Mouse (Mus musculus) midbrain, embryonic 10.5 days (tissue): Measurements from ENCODE around the gene Kcnj10. TPM values are rescaled to one million over a fixed set of nuclear protein-coding genes. Genes with fewer than 3 reads are reported as not detected.

ENCODE experiments used
- DNase-seq: peaks from one replicate; pipeline ENCODE4 v3.0.0-alpha.2; 2017; ENCODE audit warnings: low spot score
- H3K27ac ChIP-seq: fragments of 300-500 bp; sonication (generic); replicated peaks from 2 replicates; pipeline ENCODE4 v1.5.1; 2016; ENCODE audit warnings: mild to moderate bottlenecking
- H3K27me3 ChIP-seq: fragments of 300-500 bp; sonication (generic); 2 replicates; pipeline ENCODE4 v1.6.1; 2016; ENCODE audit warnings: low read depth, mild to moderate bottlenecking; ENCODE audit not compliant: poor library complexity, severe bottlenecking
- H3K36me3 ChIP-seq: fragments of 300-500 bp; sonication (generic); 2 replicates; pipeline ENCODE4 v1.6.1; 2016; ENCODE audit warnings: mild to moderate bottlenecking, moderate library complexity
- H3K4me1 ChIP-seq: fragments of 300-500 bp; sonication (generic); 2 replicates; pipeline ENCODE4 v1.6.1; 2016
- H3K4me3 ChIP-seq: fragments of 300-500 bp; sonication (generic); 2 replicates; pipeline ENCODE4 v1.5.1; 2016; ENCODE audit warnings: mild to moderate bottlenecking, moderate library complexity
- H3K9me3 ChIP-seq: fragments of 300-500 bp; sonication (generic); replicated peaks from 2 replicates; pipeline ENCODE4 v1.6.1; 2016; ENCODE audit warnings: mild to moderate bottlenecking
- WGBS: fragments of 180-500 bp; shearing (Covaris S2); methylation state at CpG from one replicate; pipeline ENCODE4 v1.1.7; 2016; 5-methylcytosine and 5-hydroxymethylcytosine counted together
- polyA plus RNA-seq: library from polyadenylated mRNA; unstranded; fragments of >200 nt; fragmentation: Nextera tagmentation; extraction: Ambion mirVana; gene quantifications from 2 replicates; pipeline ENCODE4 v1.2.1, GENCODE M21; 2016

Gene Kcnj10
- polyA plus RNA-seq, 1 experiment from 2014 or later: 0.46 TPM

DNA sequence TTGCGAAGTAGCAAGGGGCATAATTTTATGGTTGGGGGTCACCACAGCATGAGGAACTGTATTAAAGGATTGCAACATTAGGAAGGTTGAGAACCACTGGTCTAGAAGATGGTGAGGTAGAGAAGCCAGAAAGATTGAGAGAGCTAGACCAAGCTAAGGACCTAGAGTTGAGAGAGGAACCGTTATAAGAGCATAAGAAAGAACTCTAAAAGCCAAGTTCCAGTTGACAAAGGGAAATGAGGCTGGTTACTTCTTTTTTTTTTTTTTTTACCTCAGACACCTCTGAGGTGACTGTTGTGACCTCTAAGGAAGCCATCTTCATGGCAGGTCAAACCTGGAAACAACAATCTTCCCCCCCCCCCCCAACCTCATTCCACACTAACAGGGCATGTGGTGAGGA is 35.9 kb upstream of the Kcnj10 start:
- Histone ChIP-seq H3K4me1 (peaks cover 57% of the 10 kb centered on the region), H3K27me3 (peaks cover 25% of the 10 kb centered on the region)
- WGBS: 92% methylated on average over 2 of the region's 2 CpGs

DNA sequence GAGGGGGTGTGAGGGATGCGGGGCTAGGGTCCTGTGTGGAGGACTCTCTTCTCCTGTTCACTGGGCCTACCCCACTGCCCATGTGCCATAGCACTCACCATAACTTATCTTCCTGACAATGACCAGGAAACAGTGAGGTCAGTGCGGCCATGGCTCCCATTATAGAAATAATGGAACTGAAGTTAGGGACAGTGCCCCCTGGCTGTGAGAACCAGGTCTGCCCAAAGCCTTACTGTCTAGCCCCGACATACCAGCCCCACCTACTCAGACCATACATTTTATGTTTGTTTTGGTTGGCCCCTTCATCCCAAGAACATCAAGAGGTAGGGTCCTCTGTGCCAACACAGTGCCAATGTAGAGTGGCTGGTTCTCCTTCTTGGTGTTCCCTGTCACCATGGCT is 35.4 kb upstream of the Kcnj10 start:
- no peak overlapping the region for H3K4me3 ChIP-seq
- 78% methylated on average over 3 of the region's 3 CpGs for WGBS
- H3K27me3 ChIP-seq: peaks cover 27% of the 10 kb centered on the region
- no peaks in the 10 kb centered on the region for H3K9me3 ChIP-seq
- DNase-seq: no peak
- no peak overlapping the region for H3K27ac ChIP-seq
- H3K36me3 ChIP-seq: no peaks in the 10 kb centered on the region
- peaks cover 61% of the 10 kb centered on the region for H3K4me1 ChIP-seq

More for the DNA sequence above, 35.9 kb upstream of the Kcnj10 start:
- Histone ChIP-seq H3K9me3 (no peaks in the 10 kb centered on the region), H3K4me3 (no peak overlapping the region), H3K27ac (no peak overlapping the region), H3K36me3 (no peaks in the 10 kb centered on the region)
- no peak for DNase-seq

DNA sequence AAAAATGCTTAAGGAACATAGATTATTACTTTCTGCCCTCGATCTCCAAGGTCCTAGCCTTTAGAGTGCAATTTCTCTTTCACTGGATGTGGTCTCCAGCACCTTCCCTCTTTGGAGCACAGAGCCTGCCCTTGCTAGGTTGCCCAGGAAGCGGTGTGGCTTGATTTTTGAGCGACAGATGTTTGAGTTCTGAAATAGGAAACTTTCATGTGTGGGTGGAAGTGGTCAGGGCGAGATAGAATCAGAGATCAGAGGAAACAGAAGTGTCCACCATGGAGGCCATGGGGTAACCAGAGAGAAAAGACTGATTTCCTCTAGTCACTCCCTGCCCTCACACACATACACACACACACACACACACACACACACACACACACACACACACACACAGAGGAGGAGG is 34.8 kb upstream of the Kcnj10 start:
- WGBS: 82% methylated on average over 4 of the region's 4 CpGs
- no peak for DNase-seq
- H3K27ac ChIP-seq: no peak overlapping the region
- H3K9me3 ChIP-seq: no peaks in the 10 kb centered on the region
- H3K4me1 ChIP-seq: peaks cover 59% of the 10 kb centered on the region
- peaks cover 27% of the 10 kb centered on the region for H3K27me3 ChIP-seq
- no peak overlapping the region for H3K4me3 ChIP-seq
- H3K36me3 ChIP-seq: no peaks in the 10 kb centered on the region

DNA sequence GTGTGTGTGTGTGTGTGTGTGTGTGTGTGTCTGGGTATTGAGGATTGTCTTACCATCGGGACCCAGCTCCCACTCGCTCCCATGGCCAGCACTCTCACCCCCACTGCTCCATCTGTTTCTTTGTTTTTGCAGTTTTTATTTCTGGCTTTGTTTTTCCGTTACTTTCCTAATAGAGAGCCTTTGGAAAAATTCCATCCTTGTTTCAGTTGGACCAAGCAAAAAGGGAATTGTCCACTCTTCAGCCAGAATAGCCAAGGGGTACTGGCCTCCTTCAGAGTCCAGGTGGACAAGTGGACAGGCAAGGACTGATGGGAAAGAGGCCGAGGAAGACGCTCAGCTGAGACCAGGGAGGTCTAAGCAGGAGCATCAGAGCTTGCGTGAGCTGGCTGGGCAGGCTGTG is 34.1 kb upstream of the Kcnj10 start:
- Histone ChIP-seq H3K27ac (peak overlapping the region; percentile 38), H3K4me1 (peaks cover 59% of the 10 kb centered on the region)
- WGBS: 87% methylated on average over 6 of the region's 6 CpGs

DNA sequence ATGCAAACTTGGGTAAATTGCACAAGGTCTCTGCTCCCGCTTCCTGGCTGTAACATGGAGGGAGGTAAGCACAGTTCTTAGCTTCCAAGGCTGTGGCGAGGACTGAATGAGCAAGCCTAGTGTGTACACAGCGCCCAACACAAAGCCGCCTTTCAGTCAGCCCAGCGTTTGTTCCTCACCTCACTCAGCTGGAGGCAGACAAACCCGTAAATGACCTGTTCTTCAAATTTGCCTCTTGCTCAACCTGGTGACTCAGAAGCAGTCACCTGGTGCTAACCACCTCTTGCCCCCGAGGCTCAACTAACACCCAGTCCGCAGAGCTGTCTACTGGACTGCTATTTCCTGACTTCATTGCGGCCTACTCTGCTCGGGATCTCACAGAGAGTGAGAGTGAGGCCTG is 33.1 kb upstream of the Kcnj10 start:
- no peaks in the 10 kb centered on the region for H3K9me3 ChIP-seq
- peak overlapping the region; percentile 71 for H3K27ac ChIP-seq
- no peak overlapping the region for H3K4me3 ChIP-seq
- H3K36me3 ChIP-seq: no peaks in the 10 kb centered on the region
- H3K4me1 ChIP-seq: peaks cover 58% of the 10 kb centered on the region
- H3K27me3 ChIP-seq: peaks cover 18% of the 10 kb centered on the region
- no peak for DNase-seq
- WGBS: 61% methylated on average over 10 of the region's 10 CpGs

More for the DNA sequence above, 34.1 kb upstream of the Kcnj10 start:
- Histone ChIP-seq H3K9me3 (no peaks in the 10 kb centered on the region), H3K27me3 (peaks cover 23% of the 10 kb centered on the region), H3K36me3 (no peaks in the 10 kb centered on the region), H3K4me3 (no peak overlapping the region)
- DNase-seq: no peak

DNA sequence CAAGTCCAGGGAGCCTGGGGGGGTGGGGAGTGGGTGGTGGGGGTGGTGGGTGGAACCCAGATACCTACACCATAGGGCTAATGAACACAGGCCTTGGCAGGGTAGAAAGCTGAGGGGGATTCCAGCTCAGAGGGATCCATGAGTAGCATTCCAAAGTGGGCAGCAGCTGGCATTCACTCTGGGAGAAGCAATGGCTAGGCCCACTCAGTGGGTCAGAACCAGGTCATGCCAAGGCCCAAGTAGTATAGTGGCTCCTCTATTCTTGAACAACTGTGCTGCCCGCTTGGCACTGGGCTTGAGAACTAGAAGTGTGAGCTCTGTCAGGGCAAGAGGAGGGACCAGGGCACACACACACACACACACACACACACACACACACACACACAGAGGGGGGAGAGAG is 32.6 kb upstream of the Kcnj10 start:
- H3K36me3 ChIP-seq: no peaks in the 10 kb centered on the region
- peak overlapping the region; percentile 71 for H3K27ac ChIP-seq
- no peak overlapping the region for H3K4me3 ChIP-seq
- no peaks in the 10 kb centered on the region for H3K9me3 ChIP-seq
- peaks cover 58% of the 10 kb centered on the region for H3K4me1 ChIP-seq
- no peak for DNase-seq
- peaks cover 23% of the 10 kb centered on the region for H3K27me3 ChIP-seq
- 100% methylated on average over 1 of the region's 1 CpGs for WGBS

DNA sequence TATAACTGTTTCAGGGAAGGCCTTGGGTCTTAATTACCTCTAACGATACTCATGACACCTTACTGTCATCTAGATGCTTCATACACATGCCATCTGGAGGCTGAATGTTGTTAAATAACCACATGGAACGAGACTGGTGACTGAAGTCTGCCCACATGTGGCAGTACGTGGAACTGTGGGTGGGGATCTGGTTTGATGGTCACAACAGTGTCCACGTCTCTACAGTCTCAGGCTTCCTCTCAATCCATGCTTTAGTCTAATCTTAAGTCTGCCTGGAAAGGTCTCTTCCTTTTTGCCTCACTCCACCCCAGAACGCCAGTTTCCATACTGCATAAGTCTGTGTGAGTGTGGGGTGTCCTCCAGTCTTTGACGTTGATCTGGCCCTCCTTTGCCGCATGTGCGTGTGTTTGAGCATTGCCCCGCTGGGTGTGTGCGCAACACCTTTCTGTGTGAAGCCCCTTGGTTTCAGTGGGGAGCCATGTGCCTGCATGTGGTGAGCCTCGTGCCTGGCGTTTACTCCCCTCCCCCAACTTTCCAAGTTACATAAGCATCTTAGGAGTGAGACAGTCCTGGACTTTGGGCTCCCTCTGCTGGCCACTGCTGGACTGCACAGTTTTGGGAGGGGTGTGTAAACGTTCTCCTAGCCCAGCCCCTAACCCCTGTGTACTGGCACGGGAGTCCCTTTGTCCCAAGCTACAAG is 31.2 kb upstream of the Kcnj10 start:
- Histone ChIP-seq H3K27ac (peak overlapping the region; percentile 92), H3K36me3 (no peaks in the 10 kb centered on the region), H3K27me3 (peaks cover 32% of the 10 kb centered on the region), H3K4me1 (peaks cover 63% of the 10 kb centered on the region), H3K9me3 (no peaks in the 10 kb centered on the region), H3K4me3 (peak overlapping the region; percentile 44)
- WGBS: 6% methylated on average over 14 of the region's 14 CpGs
- peak; percentile 94 for DNase-seq

DNA sequence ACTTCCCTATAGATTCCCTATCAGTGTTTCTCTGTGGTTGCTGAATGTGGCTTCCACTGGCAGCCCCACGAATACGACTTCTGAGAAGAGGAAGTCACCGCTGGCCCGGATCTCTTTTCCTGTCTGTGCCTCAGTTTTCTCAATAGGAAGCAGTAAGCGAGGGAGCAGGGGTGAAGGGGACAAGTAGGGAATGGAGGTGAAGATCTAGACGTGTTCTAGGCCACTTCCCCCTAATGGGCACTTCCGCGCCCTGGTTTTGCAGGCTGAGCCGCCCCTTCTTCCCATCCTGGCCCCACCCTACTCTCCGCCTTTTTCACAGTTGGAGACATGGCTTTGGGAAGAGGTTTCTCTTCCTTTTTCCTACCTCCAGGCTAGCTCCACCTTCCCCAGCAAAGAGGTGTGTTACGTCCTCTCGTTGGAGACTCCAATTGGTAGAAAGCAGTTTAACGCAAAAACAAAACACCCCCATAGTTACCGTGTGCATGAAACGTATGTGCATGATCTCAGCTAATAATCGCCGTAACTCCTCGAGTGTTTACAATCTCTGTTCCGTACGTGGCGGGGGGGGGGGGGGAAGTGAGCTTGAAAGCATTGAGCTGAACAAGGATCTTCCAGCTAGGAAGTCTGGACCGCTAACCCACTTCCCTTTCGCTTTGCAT is 29.6 kb upstream of the Kcnj10 start:
- Histone ChIP-seq H3K36me3 (peaks cover 6% of the 10 kb centered on the region), H3K27ac (peak overlapping the region; percentile 91), H3K4me3 (peak overlapping the region; percentile 84), H3K9me3 (no peaks in the 10 kb centered on the region), H3K27me3 (peaks cover 35% of the 10 kb centered on the region), H3K4me1 (peaks cover 70% of the 10 kb centered on the region)
- 5% methylated on average over 23 of the region's 23 CpGs for WGBS
- DNase-seq: no peak

DNA sequence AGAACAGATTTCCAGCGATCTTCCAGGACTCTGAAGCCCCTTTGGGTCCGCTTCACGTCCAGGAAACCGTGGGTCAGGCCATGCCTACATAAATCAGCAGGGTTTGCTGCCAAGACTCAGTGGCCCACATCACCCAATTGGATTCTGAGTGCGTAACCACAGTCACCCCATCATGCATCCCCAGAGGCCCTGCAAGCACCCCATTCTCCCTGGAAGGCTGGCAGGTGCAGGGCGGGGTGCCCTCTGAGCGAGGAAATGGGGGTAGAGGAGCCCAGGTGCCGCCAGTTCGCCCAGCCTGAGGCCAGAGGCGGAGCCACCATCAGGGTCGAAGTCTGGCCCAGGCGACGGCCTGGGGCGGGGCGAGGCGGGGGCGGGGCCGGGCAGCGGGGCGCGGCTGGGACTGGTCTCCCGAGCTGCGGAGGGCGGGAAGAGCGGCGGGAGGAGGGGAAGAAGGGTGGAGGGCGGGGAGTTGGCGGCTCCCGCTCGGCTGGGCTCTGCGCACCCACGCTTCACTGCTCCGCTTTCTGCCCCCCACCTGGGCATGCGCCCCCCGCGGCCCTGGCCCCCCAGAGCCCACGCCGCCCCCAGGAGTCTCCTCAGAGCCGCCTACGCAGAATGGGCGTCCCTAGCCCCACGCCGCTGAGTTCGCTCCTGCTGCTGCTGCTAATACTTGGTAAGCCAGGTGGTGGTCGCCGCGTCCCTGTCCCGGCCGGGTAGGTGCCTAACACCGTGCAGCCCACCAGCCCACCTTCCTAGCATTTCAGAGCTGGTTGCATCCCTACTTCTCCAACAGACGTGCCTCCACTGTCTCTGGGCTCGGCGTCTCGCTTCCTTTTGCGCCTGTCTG is 28.9 kb upstream of the Kcnj10 start:
- H3K4me3 ChIP-seq: peak overlapping the region; percentile 84
- H3K27me3 ChIP-seq: peaks cover 39% of the 10 kb centered on the region
- peaks cover 12% of the 10 kb centered on the region for H3K36me3 ChIP-seq
- H3K27ac ChIP-seq: peak overlapping the region; percentile 91
- DNase-seq: peak; percentile 91
- under 1% methylated on average over 41 of the region's 55 CpGs for WGBS
- H3K9me3 ChIP-seq: no peaks in the 10 kb centered on the region
- H3K4me1 ChIP-seq: peaks cover 72% of the 10 kb centered on the region

DNA sequence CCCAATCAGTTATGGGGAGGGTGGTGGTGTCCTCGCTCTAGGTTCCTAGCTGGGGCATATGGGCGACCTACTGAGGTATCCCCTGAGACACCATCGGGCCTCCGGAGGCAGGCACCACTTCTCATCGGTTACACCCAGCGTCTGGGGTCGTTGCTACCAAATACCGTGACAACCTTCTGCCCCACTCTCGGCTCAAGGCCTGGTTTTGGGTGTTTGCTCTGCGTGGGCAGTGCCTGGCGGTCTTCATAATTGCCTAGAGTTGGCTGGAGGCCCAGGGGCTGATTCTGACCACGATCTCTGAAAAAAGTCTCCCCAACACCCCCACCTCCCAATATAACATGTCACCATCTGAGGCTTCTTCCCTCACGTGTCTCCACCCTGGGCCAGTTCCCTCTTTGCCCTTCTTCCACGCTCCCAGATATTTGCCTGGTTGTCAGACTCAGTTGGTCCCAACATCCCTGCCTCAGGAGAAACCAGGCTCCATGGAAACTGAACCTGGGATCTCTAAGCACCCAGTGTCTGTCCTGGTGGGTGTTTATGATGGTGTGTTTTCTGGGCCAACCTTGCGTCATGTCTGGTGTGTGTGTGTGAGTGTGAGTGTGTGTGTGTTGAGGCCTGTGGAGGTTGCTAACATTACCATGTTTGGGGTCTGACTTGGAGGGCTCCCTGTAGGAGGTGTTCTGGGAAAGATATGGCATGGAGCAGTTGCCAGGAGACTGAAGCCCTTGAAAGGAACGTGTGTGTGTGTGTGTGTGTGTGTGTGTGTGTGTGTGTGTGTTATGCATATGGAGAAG is 28.0 kb upstream of the Kcnj10 start:
- Histone ChIP-seq H3K9me3 (no peaks in the 10 kb centered on the region), H3K27me3 (peaks cover 47% of the 10 kb centered on the region), H3K4me3 (peak overlapping the region; percentile 84), H3K36me3 (peaks cover 21% of the 10 kb centered on the region), H3K4me1 (peaks cover 76% of the 10 kb centered on the region), H3K27ac (peak overlapping the region; percentile 91)
- WGBS: 20% methylated on average over 16 of the region's 16 CpGs
- DNase-seq: no peak

DNA sequence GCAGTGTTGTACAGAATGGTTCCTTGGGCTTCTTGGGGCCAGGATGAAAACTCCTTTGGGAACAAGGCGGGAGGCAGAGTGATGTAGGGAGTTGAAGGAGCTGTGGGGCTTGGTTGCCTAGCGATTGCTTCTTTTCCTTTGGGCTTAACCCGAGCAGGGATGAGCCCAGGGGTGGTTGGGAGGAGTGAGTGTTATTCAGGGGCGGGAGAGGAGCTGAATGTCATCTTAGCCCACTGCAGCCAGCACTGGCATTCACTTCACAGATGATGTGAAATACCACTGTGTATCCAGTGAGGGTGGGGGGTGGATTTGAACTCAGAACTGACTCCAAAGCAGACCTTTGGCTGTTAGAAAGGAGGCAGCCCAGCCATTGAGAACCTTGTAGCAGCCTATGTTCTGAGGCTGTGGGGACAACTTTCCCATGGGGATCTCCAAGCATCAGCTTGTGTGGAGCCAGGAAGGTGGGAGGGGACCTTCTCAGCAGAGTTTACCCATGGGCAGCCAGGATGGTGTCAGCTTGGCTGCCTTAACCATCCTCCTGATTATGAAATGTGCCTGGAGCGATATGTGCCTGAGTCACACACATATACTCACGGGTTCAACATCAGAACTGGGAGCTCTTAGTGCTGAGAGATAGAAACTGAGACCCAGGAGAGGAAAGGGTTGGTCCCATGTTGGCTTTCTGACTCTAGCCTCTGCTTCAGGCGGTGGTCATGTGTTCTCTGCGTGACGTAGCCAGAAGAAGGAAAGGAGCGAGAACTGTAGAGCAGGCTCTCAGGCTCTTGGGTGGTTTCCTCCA is 27.2 kb upstream of the Kcnj10 start:
- H3K27ac ChIP-seq: peak overlapping the region; percentile 33; the same call in 1 of the 2 replicates
- WGBS: 66% methylated on average over 10 of the region's 10 CpGs
- H3K36me3 ChIP-seq: peaks cover 29% of the 10 kb centered on the region
- H3K9me3 ChIP-seq: no peaks in the 10 kb centered on the region
- peak overlapping the region; percentile 84 for H3K4me3 ChIP-seq
- no peak for DNase-seq
- H3K4me1 ChIP-seq: peaks cover 78% of the 10 kb centered on the region
- H3K27me3 ChIP-seq: peaks cover 56% of the 10 kb centered on the region
